Mouse (Mus musculus): Measurements from ENCODE around the gene Rasgef1b. TPM values are rescaled to one million over a fixed set of nuclear protein-coding genes. Genes with fewer than 3 reads are reported as not detected.

Gene Rasgef1b
- polyA plus RNA-seq, 1 experiment = 1.00 TPM

- Histone ChIP-seq H3K4me1 (ENCODE audit: control insufficient read depth, insufficient read depth, low read length) (no peaks in the 10 kb centered on the region), H3K4me3 (replicated peaks; ENCODE audit: control insufficient read depth, low read depth, low read length) (no peak overlapping the region), H3K27ac (ENCODE audit: control insufficient read depth, insufficient read depth, low read depth, low read length, poor library complexity) (no peak overlapping the region)
- WGBS = 82% methylated on average over 13 of the region's 13 CpGs
- TF ChIP-seq CTCF (IDR thresholded peaks at IDR 0.05; ENCODE audit: control insufficient read depth, insufficient read depth, low read length) (no peak), POLR2A (IDR thresholded peaks at IDR 0.05; ENCODE audit: borderline replicate concordance, control insufficient read depth, low read depth, low read length) (no peak)
These were observed 34.0 kb downstream of the Rasgef1b start for GRCm38 (mm10) chr5:99694712-99695360.

- Histone ChIP-seq H3K27ac (ENCODE audit: control insufficient read depth, insufficient read depth, low read depth, low read length, poor library complexity) (no peak overlapping the region), H3K4me3 (replicated peaks; ENCODE audit: control insufficient read depth, low read depth, low read length) (no peak overlapping the region), H3K4me1 (ENCODE audit: control insufficient read depth, insufficient read depth, low read length) (no peaks in the 10 kb centered on the region)
- 51% methylated on average over 7 of the region's 7 CpGs for WGBS
- TF ChIP-seq POLR2A (IDR thresholded peaks at IDR 0.05; ENCODE audit: borderline replicate concordance, control insufficient read depth, low read depth, low read length) = no peak
These were observed 39.0 kb downstream of the Rasgef1b start for GRCm38 (mm10) chr5:99689909-99690308.

- Histone ChIP-seq H3K4me1 (ENCODE audit: control insufficient read depth, insufficient read depth, low read length) (no peaks in the 10 kb centered on the region), H3K4me3 (replicated peaks; ENCODE audit: control insufficient read depth, low read depth, low read length) (no peak overlapping the region), H3K27ac (ENCODE audit: control insufficient read depth, insufficient read depth, low read depth, low read length, poor library complexity) (no peak overlapping the region)
- TF ChIP-seq POLR2A (IDR thresholded peaks at IDR 0.05; ENCODE audit: borderline replicate concordance, control insufficient read depth, low read depth, low read length) (no peak), CTCF (IDR thresholded peaks at IDR 0.05; ENCODE audit: control insufficient read depth, insufficient read depth, low read length) (no peak)
- WGBS = 62% methylated on average over 6 of the region's 6 CpGs
These were observed 41.0 kb downstream of the Rasgef1b start for GRCm38 (mm10) chr5:99687894-99688293.

- no peak for TF ChIP-seq CTCF (IDR thresholded peaks at IDR 0.05; ENCODE audit: control insufficient read depth, insufficient read depth, low read length)
- no peak for TF ChIP-seq POLR2A (IDR thresholded peaks at IDR 0.05; ENCODE audit: borderline replicate concordance, control insufficient read depth, low read depth, low read length)
- Histone ChIP-seq H3K27ac (ENCODE audit: control insufficient read depth, insufficient read depth, low read depth, low read length, poor library complexity) (no peak overlapping the region), H3K4me1 (ENCODE audit: control insufficient read depth, insufficient read depth, low read length) (no peaks in the 10 kb centered on the region), H3K4me3 (replicated peaks; ENCODE audit: control insufficient read depth, low read depth, low read length) (no peak overlapping the region)
- 53% methylated on average over 2 of the region's 2 CpGs for WGBS
These were observed 44.8 kb downstream of the Rasgef1b start for GRCm38 (mm10) chr5:99684023-99684422.

- H3K4me1 ChIP-seq (ENCODE audit: control insufficient read depth, insufficient read depth, low read length) = no peaks in the 10 kb centered on the region
- H3K4me3 ChIP-seq (replicated peaks; ENCODE audit: control insufficient read depth, low read depth, low read length) = no peak overlapping the region
- H3K27ac ChIP-seq (ENCODE audit: control insufficient read depth, insufficient read depth, low read depth, low read length, poor library complexity) = no peak overlapping the region
- TF ChIP-seq POLR2A (IDR thresholded peaks at IDR 0.05; ENCODE audit: borderline replicate concordance, control insufficient read depth, low read depth, low read length) = no peak
- no peak for TF ChIP-seq CTCF (IDR thresholded peaks at IDR 0.05; ENCODE audit: control insufficient read depth, insufficient read depth, low read length)
- WGBS = 48% methylated on average over 9 of the region's 9 CpGs
These were observed 58.8 kb downstream of the Rasgef1b start for GRCm38 (mm10) chr5:99669971-99670571.

- no peaks in the 10 kb centered on the region for H3K4me1 ChIP-seq (ENCODE audit: control insufficient read depth, insufficient read depth, low read length)
- TF ChIP-seq POLR2A (IDR thresholded peaks at IDR 0.05; ENCODE audit: borderline replicate concordance, control insufficient read depth, low read depth, low read length) = no peak
- TF ChIP-seq CTCF (IDR thresholded peaks at IDR 0.05; ENCODE audit: control insufficient read depth, insufficient read depth, low read length) = no peak
- 62% methylated on average over 5 of the region's 5 CpGs for WGBS
- H3K27ac ChIP-seq (ENCODE audit: control insufficient read depth, insufficient read depth, low read depth, low read length, poor library complexity) = no peak overlapping the region
- no peak overlapping the region for H3K4me3 ChIP-seq (replicated peaks; ENCODE audit: control insufficient read depth, low read depth, low read length)
These were observed 72.8 kb downstream of the Rasgef1b start for GRCm38 (mm10) chr5:99656024-99656423.

- WGBS = 75% methylated on average over 10 of the region's 10 CpGs
- Histone ChIP-seq H3K4me1 (ENCODE audit: control insufficient read depth, insufficient read depth, low read length) (no peaks in the 10 kb centered on the region), H3K4me3 (replicated peaks; ENCODE audit: control insufficient read depth, low read depth, low read length) (no peak overlapping the region), H3K27ac (ENCODE audit: control insufficient read depth, insufficient read depth, low read depth, low read length, poor library complexity) (no peak overlapping the region)
- TF ChIP-seq CTCF (IDR thresholded peaks at IDR 0.05; ENCODE audit: control insufficient read depth, insufficient read depth, low read length) (no peak), POLR2A (IDR thresholded peaks at IDR 0.05; ENCODE audit: borderline replicate concordance, control insufficient read depth, low read depth, low read length) (no peak)
These were observed 75.9 kb downstream of the Rasgef1b start for GRCm38 (mm10) chr5:99652931-99653330.

- no peaks in the 10 kb centered on the region for H3K4me1 ChIP-seq (ENCODE audit: control insufficient read depth, insufficient read depth, low read length)
- no peak overlapping the region for H3K27ac ChIP-seq (ENCODE audit: control insufficient read depth, insufficient read depth, low read depth, low read length, poor library complexity)
- no peak overlapping the region for H3K4me3 ChIP-seq (replicated peaks; ENCODE audit: control insufficient read depth, low read depth, low read length)
- 82% methylated on average over 6 of the region's 6 CpGs for WGBS
- TF ChIP-seq POLR2A (IDR thresholded peaks at IDR 0.05; ENCODE audit: borderline replicate concordance, control insufficient read depth, low read depth, low read length) (no peak), CTCF (IDR thresholded peaks at IDR 0.05; ENCODE audit: control insufficient read depth, insufficient read depth, low read length) (no peak)
These were observed 87.5 kb downstream of the Rasgef1b start for GRCm38 (mm10) chr5:99641407-99641806.
